In genomic region chr4:10932091-10932745, GRCm38 (mm10) we compare ENCODE assay signal across 23 mouse cellular contexts. TPM values are rescaled to one million over a fixed set of nuclear protein-coding genes. Genes with fewer than 3 reads are reported as not detected.
A peak's percentile ranks its signal among the peaks of the same experiment; 100 is the strongest.
DNase-seq lines count a peak whose midpoint lies in the region; ATAC-seq and TF ChIP-seq lines count a peak whose summit lies in the region.
"Had no signal": no experiment of that assay in that cellular context is flagged by ENCODE, and none has a peak within 500 bp of the region (broad histone marks: within the 10 kb centered on the region; RNA-seq: fewer than 3 reads in every experiment).

No protein-coding gene starts in this region.

- peak; percentile 2 for DNase-seq in kidney, adult 18-20 months
- DNase-seq in kidney, adult 8-10 months: no peak
- peak; percentile 26 for DNase-seq in testis, postnatal 10 days (ENCODE audit: low spot score)
- DNase-seq in testis, postnatal 14 days (ENCODE audit: low spot score): no peak
- DNase-seq in ES-E14 (ENCODE audit: low read depth, low spot score): peak; percentile 83
- DNase-seq: cerebellum, adult 2 months; gastrocnemius, adult 2 months; heart, adult 18-20 months; heart, postnatal 36 days; kidney, postnatal 10 days; lung, embryonic 14.5 days; midbrain, embryonic 14.5 days; right cerebral cortex, postnatal 25 days had no signal

- H3K9me3 ChIP-seq in ES-E14 (ENCODE audit: control insufficient read depth, insufficient read depth, low read depth, low read length): no peaks in the 10 kb centered on the region
- H3K9me3 ChIP-seq: hindbrain, embryonic 15.5 days; liver, embryonic 12.5 days had no signal

- H3K27ac ChIP-seq in ES-E14 (ENCODE audit: insufficient read depth, low read depth, low read length, poor library complexity, severe bottlenecking): peak overlapping the region; percentile 88
- H3K27ac ChIP-seq: gastrocnemius, adult 2 months; hindbrain, embryonic 15.5 days; layer of hippocampus, adult 2 months; left cerebral cortex, adult 2 months; liver, embryonic 12.5 days had no signal

- no peak overlapping the region for H3K4me3 ChIP-seq in ES-E14 (ENCODE audit: insufficient read depth in 1 of 2, low read depth in 1 of 2, low read length in 2 of 2, poor library complexity in 1 of 2, severe bottlenecking in 1 of 2)
- H3K4me3 ChIP-seq: gastrocnemius, adult 2 months; hindbrain, embryonic 15.5 days; layer of hippocampus, adult 2 months; left cerebral cortex, adult 2 months; liver, embryonic 12.5 days; myocyte had no signal

- in situ Hi-C loops in ES-E14 (cut with MboI; ENCODE audit: low sequenced_read_pairs in 2 of 2, unreplicated experiment in 2 of 2): no loop called here

- no peaks in the 10 kb centered on the region; the same call in 1 of the 2 replicates for H3K36me3 ChIP-seq in ES-E14 (ENCODE audit: control insufficient read depth, insufficient read depth, low read length, poor library complexity, severe bottlenecking)
- H3K36me3 ChIP-seq: hindbrain, embryonic 15.5 days; liver, embryonic 12.5 days had no signal

- H3K4me1 ChIP-seq in ES-E14 (ENCODE audit: control insufficient read depth in 2 of 2, insufficient read depth in 2 of 2, low read length in 2 of 2, poor library complexity in 1 of 2): peaks cover 16 to 39% of the 10 kb centered on the region in 2 experiments
- H3K4me1 ChIP-seq: hindbrain, embryonic 15.5 days; liver, embryonic 12.5 days had no signal

- 0 out of 2 replicates have a peak, but pooled peaks have one; percentile 41 for ATAC-seq in neutrophil, adult 5-6 weeks (ENCODE audit: extremely low read depth, insufficient number of reproducible peaks, low FRiP score, poor library complexity, severe bottlenecking)
- no peak for ATAC-seq in granulocyte monocyte progenitor cell, adult 5-6 weeks (replicated peaks; ENCODE audit: poor library complexity, severe bottlenecking)
- ATAC-seq in megakaryocyte progenitor cell, adult 5-6 weeks (replicated peaks; ENCODE audit: poor library complexity): no peak
- ATAC-seq: intestine, postnatal 0 days; Patski had no signal

- peak overlapping the region; percentile 33 for H3K9ac ChIP-seq in ES-E14 (ENCODE audit: insufficient read depth, low read depth, low read length, poor library complexity, severe bottlenecking)
- H3K9ac ChIP-seq: hindbrain, embryonic 15.5 days; liver, embryonic 12.5 days; lung, embryonic 14.5 days had no signal

TF ChIP-seq in ES-E14, 5 proteins besides CTCF, POLR2A, EP300 and RAD21:
- 0 out of 2 replicates have a peak, but pooled peaks have one; percentile 47 for TF ChIP-seq MAFK (IDR thresholded peaks at IDR 0.05; ENCODE audit: insufficient read depth, low read depth, low read length)
- peak; percentile 62; the same call in 1 of the 2 replicates for TF ChIP-seq CHD2 (IDR thresholded peaks at IDR 0.05; ENCODE audit: low read depth, low read length)
- TF ChIP-seq ZC3H11A (IDR thresholded peaks at IDR 0.05; ENCODE audit: borderline replicate concordance, low read depth, low read length): no peak

RNA-seq across cellular contexts. Expression of gene 2610301B20Rik, which starts 57.9 kb away (rescaled TPM):
- total RNA-seq in ES-E14 (2012; rRNA removed): 6.1 TPM in 2 replicates
- 3.1 and 3.9 TPM in 2 replicates for total RNA-seq in neutrophil, adult 5-6 weeks (2017)
- 15.1 and 17.2 TPM in 2 replicates for total RNA-seq in granulocyte monocyte progenitor cell, adult 5-6 weeks (2014; fragmentation: Nextera tagmentation)
- 14.7 and 16.5 TPM in 2 replicates for total RNA-seq in granulocyte monocyte progenitor cell, adult 5-6 weeks (2017)
- total RNA-seq in megakaryocyte progenitor cell, adult 5-6 weeks (2015): 25.4 and 28.4 TPM in 2 replicates
- total RNA-seq in megakaryocyte progenitor cell, adult 5-6 weeks (2017): 6.3 and 9.8 TPM in 2 replicates

Comparison
In these comparisons a context has a peak if more than half of its experiments do, and no peak if none do; other contexts are left out.
1. DNase-seq: peak in kidney, adult 18-20 months (single experiment), testis, postnatal 10 days (single experiment) and ES-E14 (single experiment); none in kidney, adult 8-10 months (0 of 2) and testis, postnatal 14 days (single experiment).